Mouse (Mus musculus) embryonic fibroblast, embryonic 13.5 days (primary cell): ENCODE measurements around the gene Gng2. TPM values are rescaled to one million over a fixed set of nuclear protein-coding genes. Genes with fewer than 3 reads are reported as not detected.

ENCODE experiments used
- H3K27ac ChIP-seq: 2 replicates; pipeline ENCODE4 v1.5.1; 2012; ENCODE audit warnings: low read length, control low read depth, inconsistent platforms; ENCODE audit not compliant: insufficient read depth
- H3K4me1 ChIP-seq: 2 replicates; pipeline ENCODE4 v1.6.1; 2011; ENCODE audit warnings: low read length; ENCODE audit not compliant: control insufficient read depth, insufficient read depth
- H3K4me3 ChIP-seq: 2 replicates; pipeline ENCODE4 v1.5.1; 2011; ENCODE audit warnings: mild to moderate bottlenecking, control low read depth, low read length; ENCODE audit not compliant: insufficient read depth
- CTCF ChIP-seq: IDR thresholded peaks from 2 replicates; pipeline ENCODE4 v1.5.1; 2011; ENCODE audit warnings: mild to moderate bottlenecking, control low read depth, low read length, moderate library complexity, borderline replicate concordance; ENCODE audit not compliant: insufficient read depth
- POLR2A ChIP-seq: IDR thresholded peaks from 2 replicates; pipeline ENCODE4 v1.6.1; 2011; ENCODE audit warnings: low read depth, mild to moderate bottlenecking, control low read depth, low read length, moderate library complexity
- polyA plus RNA-seq: library from polyadenylated mRNA; stranded (reverse); fragments of >200 nt; gene quantifications from 2 replicates; pipeline ENCODE4 v1.2.4, GENCODE M21; 2011; ENCODE audit warnings: low read depth; ENCODE audit not compliant: missing spikeins, insufficient read length

The Gng2 gene
- polyA plus RNA-seq, 1 experiment, result 40.1 TPM

DNA sequence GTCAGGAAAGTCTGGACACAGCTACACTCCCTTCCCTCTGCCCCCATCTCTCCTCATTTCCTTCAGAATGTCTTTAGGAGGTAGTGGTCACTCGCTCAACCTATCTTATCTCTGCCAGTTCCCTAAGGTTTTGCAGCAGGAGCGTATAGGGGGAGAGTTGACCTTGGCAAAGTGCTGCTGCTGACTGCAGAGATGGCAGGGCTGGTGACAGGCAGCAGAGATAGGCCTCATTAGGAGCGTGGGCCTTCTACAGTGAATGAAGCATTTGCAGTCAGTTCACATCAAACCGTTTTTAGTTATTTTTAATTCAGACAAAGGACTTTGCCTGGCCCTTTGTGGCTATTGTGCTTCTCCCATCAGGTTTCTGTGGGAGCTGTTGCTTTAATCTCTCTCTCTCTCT is 35.1 kb downstream of the Gng2 start:
- no peaks in the 10 kb centered on the region for H3K4me1 ChIP-seq
- TF ChIP-seq POLR2A, result no peak
- TF ChIP-seq CTCF, result no peak
- no peak overlapping the region for H3K4me3 ChIP-seq
- no peak overlapping the region for H3K27ac ChIP-seq

- H3K4me3 ChIP-seq, result no peak overlapping the region
- H3K27ac ChIP-seq, result no peak overlapping the region
- no peak for TF ChIP-seq POLR2A
- no peak for TF ChIP-seq CTCF
- no peaks in the 10 kb centered on the region for H3K4me1 ChIP-seq
Observed at GRCm38 (mm10) chr14:19940066-19940465, 37.4 kb downstream of the Gng2 start.

GRCm38 (mm10) chr14:19938545-19938944 is 38.9 kb downstream of the Gng2 start:
- TF ChIP-seq CTCF (no peak), POLR2A (no peak)
- Histone ChIP-seq H3K4me1 (no peaks in the 10 kb centered on the region), H3K27ac (no peak overlapping the region), H3K4me3 (no peak overlapping the region)

DNA sequence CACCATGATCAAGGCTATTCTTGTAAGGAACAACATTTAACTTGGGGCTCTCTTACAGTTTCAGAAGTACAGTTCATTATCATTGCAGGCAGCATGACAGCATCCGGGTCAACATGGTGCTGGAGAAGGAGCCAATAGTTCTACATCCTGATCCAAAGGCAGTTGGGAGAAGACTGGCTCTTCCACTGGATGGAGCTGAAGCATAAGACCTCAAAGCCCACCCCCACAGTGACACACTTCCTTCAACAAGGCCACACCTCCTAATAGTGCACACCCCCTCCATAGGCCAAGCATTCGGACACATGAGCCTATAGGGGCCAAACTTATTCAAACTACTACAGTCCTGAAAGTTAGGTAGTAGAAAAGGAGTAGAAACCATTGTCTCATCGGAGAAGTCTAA is 42.3 kb downstream of the Gng2 start:
- Histone ChIP-seq H3K4me1 (no peaks in the 10 kb centered on the region), H3K27ac (no peak overlapping the region), H3K4me3 (no peak overlapping the region)
- TF ChIP-seq CTCF (no peak), POLR2A (no peak)

DNA sequence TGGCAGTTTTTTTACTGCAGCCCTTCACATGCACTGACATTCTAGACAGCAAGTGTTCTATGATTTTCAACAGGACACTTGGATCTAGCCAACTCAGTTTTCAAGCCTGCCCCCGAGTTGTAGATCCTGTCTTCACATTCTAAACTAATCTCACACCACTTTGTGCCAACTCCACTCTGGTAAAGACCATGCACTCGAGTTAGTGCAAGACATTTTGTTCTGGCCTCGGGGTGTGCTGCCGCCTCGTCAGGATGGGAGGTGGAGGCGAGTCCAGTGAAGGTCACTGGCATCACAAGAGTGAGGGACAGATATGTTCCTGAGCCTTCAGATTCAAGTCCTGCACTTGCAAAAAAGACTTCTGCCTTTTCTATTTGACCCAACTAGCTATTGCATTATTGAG is 44.1 kb downstream of the Gng2 start:
- Histone ChIP-seq H3K4me1 (no peaks in the 10 kb centered on the region), H3K4me3 (no peak overlapping the region), H3K27ac (no peak overlapping the region)
- TF ChIP-seq CTCF, result no peak
- TF ChIP-seq POLR2A, result no peak

DNA sequence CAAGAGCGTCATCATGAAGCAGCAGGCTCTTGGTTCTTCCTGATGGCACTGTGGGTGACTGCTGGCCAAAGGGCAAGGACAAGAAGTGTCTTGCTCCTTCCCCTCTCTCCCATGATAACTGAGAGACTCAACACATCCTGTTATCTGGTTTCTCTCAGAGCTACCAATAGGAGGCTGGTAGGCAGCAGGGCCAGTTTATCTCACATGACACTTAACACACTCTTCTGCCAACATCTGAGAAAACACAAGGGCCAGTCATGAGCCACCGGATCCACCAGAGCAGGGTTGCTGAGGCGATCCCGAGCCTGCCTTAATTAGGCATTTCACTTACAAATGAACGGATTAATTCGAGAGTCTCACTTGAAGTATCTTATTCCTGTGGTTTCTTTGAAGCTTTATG is 49.5 kb downstream of the Gng2 start:
- Histone ChIP-seq H3K4me3 (no peak overlapping the region), H3K4me1 (no peaks in the 10 kb centered on the region), H3K27ac (no peak overlapping the region)
- no peak for TF ChIP-seq CTCF
- no peak for TF ChIP-seq POLR2A

- Histone ChIP-seq H3K4me1 (no peaks in the 10 kb centered on the region), H3K4me3 (no peak overlapping the region), H3K27ac (no peak overlapping the region)
- TF ChIP-seq POLR2A (no peak), CTCF (no peak)
Observed at GRCm38 (mm10) chr14:19927156-19927555, 50.3 kb downstream of the Gng2 start.

DNA sequence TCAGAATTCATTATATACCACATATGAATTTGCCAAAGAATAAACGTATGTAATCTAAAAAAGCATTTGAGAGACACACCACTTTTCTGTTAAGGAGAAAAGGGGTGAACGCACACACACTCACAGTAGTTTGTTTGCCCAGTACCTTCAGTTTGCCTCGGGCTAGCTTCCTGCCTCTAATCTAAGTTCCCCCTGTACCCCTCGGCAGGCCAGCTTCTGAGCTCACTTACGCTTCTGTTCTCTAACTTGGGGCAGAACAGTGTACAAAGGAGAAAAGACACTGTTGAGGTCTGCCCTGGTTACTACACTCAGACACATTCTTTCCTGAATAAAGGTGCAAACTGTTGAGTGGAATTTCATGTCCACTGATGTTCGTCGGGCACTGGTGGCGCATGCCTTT is 51.1 kb downstream of the Gng2 start:
- no peak overlapping the region for H3K4me3 ChIP-seq
- TF ChIP-seq POLR2A (no peak), CTCF (no peak)
- H3K27ac ChIP-seq, result no peak overlapping the region
- no peaks in the 10 kb centered on the region for H3K4me1 ChIP-seq

- TF ChIP-seq POLR2A (no peak), CTCF (no peak)
- H3K27ac ChIP-seq, result no peak overlapping the region
- H3K4me3 ChIP-seq, result no peak overlapping the region
- H3K4me1 ChIP-seq, result no peaks in the 10 kb centered on the region
Observed at GRCm38 (mm10) chr14:19925157-19925556, 52.3 kb downstream of the Gng2 start.

DNA sequence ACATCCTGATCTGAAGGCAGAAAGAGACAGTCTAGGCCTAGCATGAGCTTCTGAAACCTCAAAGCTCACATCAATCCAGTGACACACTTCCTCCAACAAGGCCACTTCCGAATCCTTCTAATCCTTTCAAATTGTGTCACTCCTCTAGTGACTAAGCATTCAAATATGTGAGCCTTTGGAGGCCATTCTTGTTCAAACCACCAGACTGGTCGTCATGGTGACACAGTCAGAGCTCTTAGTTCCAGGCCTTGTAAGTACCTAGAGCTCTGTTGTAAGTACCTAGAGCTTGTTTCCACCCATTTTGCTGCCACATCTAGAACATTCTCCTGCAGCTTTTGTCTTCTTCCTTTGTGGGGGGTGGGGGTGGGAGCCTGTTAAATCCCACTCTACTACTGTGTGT is 53.3 kb downstream of the Gng2 start:
- Histone ChIP-seq H3K27ac (no peak overlapping the region), H3K4me1 (no peaks in the 10 kb centered on the region), H3K4me3 (no peak overlapping the region)
- TF ChIP-seq POLR2A (no peak), CTCF (no peak)

- no peak overlapping the region for H3K4me3 ChIP-seq
- H3K27ac ChIP-seq, result no peak overlapping the region
- no peak for TF ChIP-seq POLR2A
- TF ChIP-seq CTCF, result no peak
- no peaks in the 10 kb centered on the region for H3K4me1 ChIP-seq
Observed at GRCm38 (mm10) chr14:19920254-19920691, 57.2 kb downstream of the Gng2 start.
